Mouse (Mus musculus) intestine, embryonic 14.5 days (tissue): ENCODE measurements around the gene Prr15. TPM values are rescaled to one million over a fixed set of nuclear protein-coding genes. Genes with fewer than 3 reads are reported as not detected.
A peak's percentile ranks its signal among the peaks of the same experiment; 100 is the strongest.

ENCODE experiments used
- ATAC-seq: fragments of 200-750 bp; cut with Nextera tagmentation; replicated peaks from 2 replicates; pipeline ENCODE4 v1.8.0; 2017; ENCODE audit warnings: low read depth, moderate number of reproducible peaks, moderate TSS enrichment, moderate library complexity; ENCODE audit not compliant: low FRiP score, low TSS enrichment
- DNase-seq: peaks from one replicate; pipeline ENCODE4 v3.0.0-alpha.2; 2018; ENCODE audit warnings: low spot score
- H3K27ac ChIP-seq: fragments of 300-500 bp; sonication (generic); 2 replicates; pipeline ENCODE4 v1.5.1; 2014; ENCODE audit warnings: low read depth, mild to moderate bottlenecking, control low read depth
- H3K27me3 ChIP-seq: fragments of 300-500 bp; sonication (generic); replicated peaks from 2 replicates; pipeline ENCODE4 v1.6.1; 2014; ENCODE audit warnings: low read length, control low read depth; ENCODE audit not compliant: control insufficient read depth, insufficient read depth
- H3K36me3 ChIP-seq: fragments of 300-500 bp; sonication (generic); 2 replicates; pipeline ENCODE4 v1.6.1; 2014; ENCODE audit warnings: low read length, control low read depth; ENCODE audit not compliant: control insufficient read depth, insufficient read depth
- H3K4me1 ChIP-seq: fragments of 300-500 bp; sonication (generic); replicated peaks from 2 replicates; pipeline ENCODE4 v1.6.1; 2014; ENCODE audit warnings: low read length, control low read depth, mixed read lengths; ENCODE audit not compliant: control insufficient read depth, insufficient read depth
- H3K4me2 ChIP-seq: fragments of 300-500 bp; sonication (generic); 2 replicates; pipeline ENCODE4 v1.6.1; 2014; ENCODE audit warnings: low read length
- H3K4me3 ChIP-seq: fragments of 300-500 bp; sonication (generic); 2 replicates; pipeline ENCODE4 v1.5.1; 2014; ENCODE audit warnings: low read depth, low read length, control low read depth, mixed read lengths
- H3K9ac ChIP-seq: fragments of 300-500 bp; sonication (generic); 2 replicates; pipeline ENCODE4 v1.6.1; 2014; ENCODE audit warnings: mild to moderate bottlenecking, low read length
- H3K9me3 ChIP-seq: fragments of 300-500 bp; sonication (generic); 2 replicates; pipeline ENCODE4 v1.6.1; 2016; ENCODE audit warnings: low read length, control low read depth; ENCODE audit not compliant: control insufficient read depth
- WGBS: fragments of 180-500 bp; shearing (Covaris S2); extraction: QIAGEN DNeasy Blood & Tissue Kit; methylation state at CpG from one replicate; pipeline ENCODE4 v1.1.7; 2014; 5-methylcytosine and 5-hydroxymethylcytosine counted together
- polyA plus RNA-seq: library from polyadenylated mRNA; unstranded; fragments of >200 nt; fragmentation: Nextera tagmentation; extraction: Ambion mirVana; gene quantifications from 2 replicates; pipeline ENCODE4 v1.2.1, GENCODE M21; 2014

The Prr15 gene
- polyA plus RNA-seq, 1 experiment from 2014 or later = 8.6 TPM

GRCm38 (mm10) chr6:54362526-54363324 is 37.1 kb downstream of the Prr15 start:
- H3K27me3 ChIP-seq = no peaks in the 10 kb centered on the region
- no peak for DNase-seq
- H3K9ac ChIP-seq = no peak overlapping the region
- 0 out of 2 replicates have a peak, but pooled peaks cover 3% of the 10 kb centered on the region for H3K9me3 ChIP-seq
- H3K4me2 ChIP-seq = no peak overlapping the region
- no peak overlapping the region for H3K4me3 ChIP-seq
- H3K4me1 ChIP-seq = peaks cover 6% of the 10 kb centered on the region; the same call in 1 of the 2 replicates
- H3K27ac ChIP-seq = no peak overlapping the region
- no peak for ATAC-seq
- H3K36me3 ChIP-seq = no peaks in the 10 kb centered on the region
- WGBS = 68% methylated on average over 12 of the region's 12 CpGs

- Histone ChIP-seq H3K9me3 (0 out of 2 replicates have a peak, but pooled peaks cover under 1% of the 10 kb centered on the region), H3K36me3 (no peaks in the 10 kb centered on the region), H3K9ac (no peak overlapping the region), H3K4me3 (no peak overlapping the region), H3K27ac (no peak overlapping the region; the same call in 1 of the 2 replicates), H3K27me3 (no peaks in the 10 kb centered on the region), H3K4me1 (peaks cover 6% of the 10 kb centered on the region; the same call in 1 of the 2 replicates), H3K4me2 (no peak overlapping the region)
- DNase-seq (no peak), ATAC-seq (no peak)
- WGBS = 78% methylated on average over 12 of the region's 12 CpGs
Observed at GRCm38 (mm10) chr6:54364406-54365136, 38.9 kb downstream of the Prr15 start.

DNA sequence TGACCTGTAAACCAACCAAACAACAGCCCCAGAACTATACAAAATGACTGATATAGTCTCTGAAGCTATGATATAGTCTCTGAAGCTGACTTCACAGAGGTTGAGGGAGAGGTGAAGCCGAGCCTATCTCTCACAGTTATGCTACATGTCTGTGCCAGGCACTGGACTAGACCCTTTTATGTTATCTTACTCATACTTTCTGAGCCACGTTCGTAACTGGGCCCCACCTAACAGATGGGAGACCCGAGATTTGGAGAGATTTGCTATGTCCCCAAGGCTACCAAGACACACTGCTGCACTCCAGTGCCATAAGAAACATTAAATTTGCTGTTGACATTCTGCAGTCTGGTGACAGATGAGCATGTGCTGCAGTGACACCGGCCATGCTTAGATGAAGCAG is 41.0 kb downstream of the Prr15 start:
- Histone ChIP-seq H3K4me2 (no peak overlapping the region), H3K27me3 (no peaks in the 10 kb centered on the region), H3K36me3 (no peaks in the 10 kb centered on the region), H3K4me1 (peaks cover 6% of the 10 kb centered on the region; the same call in 1 of the 2 replicates), H3K4me3 (no peak overlapping the region), H3K9ac (no peak overlapping the region), H3K9me3 (no peaks in the 10 kb centered on the region), H3K27ac (no peak overlapping the region)
- 84% methylated on average over 5 of the region's 5 CpGs for WGBS
- DNase-seq (no peak), ATAC-seq (no peak)

DNA sequence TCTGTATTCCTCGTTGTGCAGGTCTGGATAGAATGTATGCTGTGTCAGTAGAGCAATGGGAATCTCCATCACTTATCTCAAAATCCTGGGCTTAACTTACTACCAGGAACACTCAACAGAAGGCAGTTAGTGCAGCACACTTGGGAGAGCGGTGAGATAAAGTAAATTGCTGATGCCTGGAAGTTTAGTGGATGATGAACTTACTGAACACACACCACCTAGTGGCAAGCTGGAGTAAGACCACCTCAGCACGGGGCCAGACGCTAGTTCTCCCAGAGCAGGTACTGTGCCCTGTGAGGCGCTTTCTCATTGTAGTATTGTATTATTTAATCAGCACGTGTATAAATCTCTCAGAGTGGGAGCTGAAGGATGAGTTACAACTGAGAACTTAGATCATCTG is 42.4 kb downstream of the Prr15 start:
- H3K4me1 ChIP-seq = peaks cover 6% of the 10 kb centered on the region; the same call in 1 of the 2 replicates
- no peaks in the 10 kb centered on the region for H3K27me3 ChIP-seq
- H3K4me2 ChIP-seq = no peak overlapping the region
- no peak overlapping the region for H3K9ac ChIP-seq
- peak; percentile 63 for ATAC-seq
- H3K36me3 ChIP-seq = no peaks in the 10 kb centered on the region
- H3K9me3 ChIP-seq = no peaks in the 10 kb centered on the region
- no peak overlapping the region for H3K27ac ChIP-seq
- 7% methylated on average over 6 of the region's 6 CpGs for WGBS
- no peak overlapping the region for H3K4me3 ChIP-seq
- DNase-seq = peak; percentile 81

- no peak for ATAC-seq
- Histone ChIP-seq H3K36me3 (no peaks in the 10 kb centered on the region), H3K27ac (no peak overlapping the region), H3K27me3 (no peaks in the 10 kb centered on the region), H3K9me3 (no peaks in the 10 kb centered on the region), H3K4me3 (no peak overlapping the region), H3K4me2 (no peak overlapping the region), H3K4me1 (0 out of 2 replicates have a peak, but pooled peaks cover under 1% of the 10 kb centered on the region), H3K9ac (no peak overlapping the region)
- WGBS = 63% methylated on average over 6 of the region's 6 CpGs
- DNase-seq = no peak
Observed at GRCm38 (mm10) chr6:54369913-54370542, 44.4 kb downstream of the Prr15 start.

DNA sequence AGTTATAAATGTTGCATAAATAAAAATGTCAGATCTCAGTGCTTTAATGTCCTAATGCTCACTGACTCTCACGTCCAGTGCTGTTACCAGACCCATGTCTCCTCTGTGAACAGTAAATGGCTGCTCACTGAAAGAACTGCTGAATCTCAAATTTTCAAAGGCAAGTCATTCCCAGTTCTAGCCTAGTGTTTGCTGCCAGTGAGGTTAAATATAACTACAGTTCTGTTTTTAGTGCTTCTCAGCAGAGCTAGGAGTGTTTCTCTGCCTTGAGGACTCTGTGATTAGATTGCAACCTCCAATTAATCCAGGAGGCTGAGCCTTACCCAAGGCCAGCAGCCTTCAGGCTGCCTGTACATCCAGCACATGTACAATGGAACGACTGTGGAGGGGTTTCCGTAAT is 46.2 kb downstream of the Prr15 start:
- WGBS = 60% methylated on average over 3 of the region's 3 CpGs
- ATAC-seq (no peak), DNase-seq (peak; percentile 20)
- H3K27ac ChIP-seq = no peak overlapping the region
- H3K4me3 ChIP-seq = no peak overlapping the region
- H3K9ac ChIP-seq = no peak overlapping the region
- no peaks in the 10 kb centered on the region for H3K4me1 ChIP-seq
- no peaks in the 10 kb centered on the region for H3K9me3 ChIP-seq
- H3K36me3 ChIP-seq = no peaks in the 10 kb centered on the region
- H3K27me3 ChIP-seq = no peaks in the 10 kb centered on the region
- no peak overlapping the region for H3K4me2 ChIP-seq

DNA sequence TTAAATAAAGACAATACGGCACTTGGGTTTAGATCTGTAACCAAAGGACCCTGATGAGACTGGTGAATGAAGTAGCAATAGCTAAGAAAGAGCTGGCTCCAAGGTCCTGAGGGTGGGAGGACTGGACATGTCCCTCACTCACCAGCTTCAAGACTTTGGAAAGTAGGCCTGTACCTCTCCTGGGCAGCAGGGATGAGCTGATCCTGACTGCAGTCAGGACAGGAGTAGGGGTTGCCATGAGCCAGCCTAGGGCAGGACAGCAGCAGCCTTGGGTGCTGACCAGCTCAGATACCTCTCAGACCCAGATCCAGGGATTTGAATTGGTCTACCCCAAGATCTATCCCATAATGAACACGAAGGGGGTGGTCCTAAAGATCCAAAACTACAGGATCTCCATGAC is 53.7 kb downstream of the Prr15 start:
- ATAC-seq (no peak), DNase-seq (peak; percentile 0)
- H3K36me3 ChIP-seq = no peaks in the 10 kb centered on the region
- H3K4me1 ChIP-seq = peaks cover 5% of the 10 kb centered on the region
- H3K4me2 ChIP-seq = no peak overlapping the region
- H3K27ac ChIP-seq = no peak overlapping the region
- H3K4me3 ChIP-seq = no peak overlapping the region
- H3K9ac ChIP-seq = no peak overlapping the region
- no peaks in the 10 kb centered on the region for H3K27me3 ChIP-seq
- 77% methylated on average over 2 of the region's 2 CpGs for WGBS
- H3K9me3 ChIP-seq = no peaks in the 10 kb centered on the region
